Mouse (Mus musculus): Measurements from ENCODE around the gene Irak4. TPM values are rescaled to one million over a fixed set of nuclear protein-coding genes. Genes with fewer than 3 reads are reported as not detected.

Irak4 gene
- polyA plus RNA-seq (2017; shearing (Covaris generic)): 18.5 TPM

GRCm38 (mm10) chr15:94543409-94544051 is at the start of gene Irak4, which contains the start of gene Pus7l:
TSS of gene Irak4 (plus strand) at chr15:94543643.
TSS of gene Pus7l (minus strand) at chr15:94543547.

GRCm38 (mm10) chr15:94589219-94590075 is 46.0 kb downstream of the Irak4 start, which contains the start of gene Twf1:
TSS of gene Twf1 (minus strand) at chr15:94589889.

GRCm38 (mm10) chr15:94628830-94629601 is 85.6 kb downstream of the Irak4 start, which contains the start of gene Tmem117:
TSS of gene Tmem117 (plus strand) at chr15:94629232.

Other genes starting within 250 kb of the Irak4 start
- gene Adamts20, start 78.2 kb upstream of the Irak4 start, polyA plus RNA-seq (2017; shearing (Covaris generic)): not detected
- 6.5 TPM for gene Pus7l, start 96 bp upstream of the Irak4 start, polyA plus RNA-seq (2017; shearing (Covaris generic))
- 26.0 TPM for gene Twf1, start 46.2 kb downstream of the Irak4 start, polyA plus RNA-seq (2017; shearing (Covaris generic))
- gene Tmem117, start 85.6 kb downstream of the Irak4 start, polyA plus RNA-seq (2017; shearing (Covaris generic)): not detected